In the genomic region with DNA sequence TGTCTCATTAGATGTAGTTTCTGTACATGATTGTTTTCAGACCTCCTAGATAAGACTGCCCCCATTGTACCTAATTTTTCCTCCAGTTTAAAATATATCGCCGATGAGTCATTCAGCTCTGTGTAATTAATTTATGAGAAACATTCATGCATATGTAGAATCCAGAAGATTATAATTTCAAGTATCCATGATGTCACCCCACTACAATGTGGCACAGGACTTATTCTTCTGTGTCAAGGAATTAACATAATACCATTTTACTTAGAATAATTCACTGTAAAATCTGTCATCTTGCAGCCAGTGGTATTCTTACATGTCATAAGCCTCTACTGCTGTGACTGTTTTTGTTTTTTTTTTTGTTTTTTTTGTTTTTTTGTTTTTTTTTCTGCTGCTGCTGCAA, we compare ENCODE assay signal across 31 mouse cellular contexts.
DNase-seq lines count a peak whose midpoint lies in the region; ATAC-seq and TF ChIP-seq lines count a peak whose summit lies in the region.
"Had no signal": no experiment of that assay in that cellular context is flagged by ENCODE, and none has a peak within 500 bp of the region (broad histone marks: within the 10 kb centered on the region; RNA-seq: fewer than 3 reads in every experiment).

No protein-coding gene starts in this region.

- DNase-seq in forebrain, embryonic 10.5 days (ENCODE audit: extremely low spot score, low spot score) = no peak
- DNase-seq in stomach, postnatal 0 days (ENCODE audit: low spot score) = no peak
- no peak for DNase-seq in intestine, embryonic 14.5 days (ENCODE audit: low spot score)
- no peak for DNase-seq in right cerebral cortex, postnatal 36 days (ENCODE audit: low spot score in 2 of 2)
- DNase-seq: adrenal gland, postnatal 14 days; cerebellum, adult 2 months; cerebellum, postnatal 14 days; gastrocnemius, postnatal 25 days; heart, adult 11 months; kidney, adult 8-10 months; kidney, postnatal 4 days; layer of hippocampus, postnatal 36 days; left cerebral cortex, postnatal 4 days; liver, postnatal 0 days; lung, postnatal 10 days; thymus, adult 18-20 months; thymus, postnatal 25 days had no signal

- no peak overlapping the region for H3K27ac ChIP-seq in forebrain, embryonic 16.5 days (ENCODE audit: low read length)
- H3K27ac ChIP-seq in forebrain, embryonic 10.5 days = no peak overlapping the region
- H3K27ac ChIP-seq in stomach, embryonic 15.5 days = peak overlapping the region; percentile 51; the same call in 1 of the 2 replicates
- no peak overlapping the region for H3K27ac ChIP-seq in stomach, postnatal 0 days (replicated peaks)
- H3K27ac ChIP-seq in intestine, embryonic 14.5 days (ENCODE audit: low read depth) = no peak overlapping the region; the same call in 1 of the 2 replicates
- peak overlapping the region; percentile 89 for H3K27ac ChIP-seq in small intestine, adult 2 months (ENCODE audit: insufficient read depth, low read depth, low read length)
- H3K27ac ChIP-seq: heart, embryonic 10.5 days; heart, embryonic 15.5 days; hindbrain, embryonic 14.5 days; kidney, postnatal 0 days; macrophage; midbrain, embryonic 15.5 days; neural tube, embryonic 12.5 days had no signal

- TF ChIP-seq POLR2A in small intestine, adult 2 months (IDR thresholded peaks at IDR 0.05; ENCODE audit: low read depth, low read length) = no peak

- H3K36me3 ChIP-seq in forebrain, embryonic 16.5 days (ENCODE audit: control insufficient read depth, insufficient read depth) = no peaks in the 10 kb centered on the region
- no peaks in the 10 kb centered on the region for H3K36me3 ChIP-seq in forebrain, embryonic 10.5 days (replicated peaks)
- no peaks in the 10 kb centered on the region for H3K36me3 ChIP-seq in stomach, embryonic 15.5 days
- H3K36me3 ChIP-seq in stomach, postnatal 0 days (ENCODE audit: control insufficient read depth, insufficient read depth, low read length) = no peaks in the 10 kb centered on the region
- no peaks in the 10 kb centered on the region for H3K36me3 ChIP-seq in intestine, embryonic 14.5 days (ENCODE audit: control insufficient read depth, insufficient read depth, low read length)
- H3K36me3 ChIP-seq in small intestine, adult 2 months (ENCODE audit: control insufficient read depth, insufficient read depth, low read length) = peaks cover 2% of the 10 kb centered on the region; the same call in 1 of the 2 replicates
- H3K36me3 ChIP-seq: heart, embryonic 15.5 days; midbrain, embryonic 15.5 days; neural tube, embryonic 12.5 days had no signal

- no peaks in the 10 kb centered on the region for H3K27me3 ChIP-seq in forebrain, embryonic 16.5 days (replicated peaks; ENCODE audit: control insufficient read depth, insufficient read depth, low read length)
- no peaks in the 10 kb centered on the region for H3K27me3 ChIP-seq in forebrain, embryonic 10.5 days (ENCODE audit: poor library complexity, severe bottlenecking)
- no peaks in the 10 kb centered on the region for H3K27me3 ChIP-seq in stomach, embryonic 15.5 days (replicated peaks)
- no peaks in the 10 kb centered on the region for H3K27me3 ChIP-seq in stomach, postnatal 0 days (ENCODE audit: control insufficient read depth, insufficient read depth, low read length)
- H3K27me3 ChIP-seq in intestine, embryonic 14.5 days (replicated peaks; ENCODE audit: control insufficient read depth, insufficient read depth, low read length) = no peaks in the 10 kb centered on the region
- H3K27me3 ChIP-seq in small intestine, adult 2 months (ENCODE audit: control insufficient read depth, insufficient read depth, low read length) = no peaks in the 10 kb centered on the region
- H3K27me3 ChIP-seq: CH12.LX; heart, embryonic 15.5 days; liver, embryonic 12.5 days; midbrain, embryonic 15.5 days; neural tube, embryonic 12.5 days; Patski had no signal

- 54% methylated on average over 2 of the region's 2 CpGs for WGBS in forebrain, embryonic 16.5 days
- WGBS in forebrain, embryonic 10.5 days = 92% methylated on average over 2 of the region's 2 CpGs
- WGBS in stomach, embryonic 15.5 days = 79% methylated on average over 2 of the region's 2 CpGs
- WGBS in stomach, postnatal 0 days = 65% methylated on average over 2 of the region's 2 CpGs
- WGBS in intestine, embryonic 14.5 days = 76% methylated on average over 2 of the region's 2 CpGs
- WGBS in small intestine, adult 2 months = 27% methylated on average over 2 of the region's 2 CpGs

- H3K4me3 ChIP-seq in forebrain, embryonic 16.5 days (replicated peaks; ENCODE audit: low read length) = no peak overlapping the region
- no peak overlapping the region for H3K4me3 ChIP-seq in forebrain, embryonic 10.5 days
- no peak overlapping the region for H3K4me3 ChIP-seq in stomach, embryonic 15.5 days (replicated peaks)
- no peak overlapping the region for H3K4me3 ChIP-seq in stomach, postnatal 0 days (ENCODE audit: low read depth, low read length)
- no peak overlapping the region for H3K4me3 ChIP-seq in intestine, embryonic 14.5 days (ENCODE audit: low read depth, low read length)
- no peak overlapping the region for H3K4me3 ChIP-seq in small intestine, adult 2 months (ENCODE audit: low read depth, low read length)
- H3K4me3 ChIP-seq: heart, embryonic 10.5 days; heart, embryonic 15.5 days; liver, embryonic 12.5 days; midbrain, embryonic 15.5 days; neural tube, embryonic 12.5 days had no signal

- no peaks in the 10 kb centered on the region for H3K4me1 ChIP-seq in forebrain, embryonic 16.5 days (replicated peaks; ENCODE audit: control insufficient read depth, insufficient read depth, low read length)
- no peaks in the 10 kb centered on the region for H3K4me1 ChIP-seq in forebrain, embryonic 10.5 days
- peaks cover 16% of the 10 kb centered on the region for H3K4me1 ChIP-seq in stomach, embryonic 15.5 days
- H3K4me1 ChIP-seq in stomach, postnatal 0 days (replicated peaks; ENCODE audit: control insufficient read depth, insufficient read depth) = no peaks in the 10 kb centered on the region
- peaks cover 18% of the 10 kb centered on the region; the same call in 1 of the 2 replicates for H3K4me1 ChIP-seq in intestine, embryonic 14.5 days (replicated peaks; ENCODE audit: control insufficient read depth, insufficient read depth, low read length)
- H3K4me1 ChIP-seq in small intestine, adult 2 months (ENCODE audit: control insufficient read depth, insufficient read depth, insufficient read length, low read length) = peaks cover 19% of the 10 kb centered on the region; the same call in 1 of the 2 replicates
- H3K4me1 ChIP-seq: neural tube, embryonic 12.5 days had no signal

- no peaks in the 10 kb centered on the region for H3K9me3 ChIP-seq in forebrain, embryonic 16.5 days (ENCODE audit: control insufficient read depth, low read length)
- no peaks in the 10 kb centered on the region for H3K9me3 ChIP-seq in forebrain, embryonic 10.5 days
- H3K9me3 ChIP-seq in stomach, embryonic 15.5 days = no peaks in the 10 kb centered on the region
- H3K9me3 ChIP-seq in stomach, postnatal 0 days (ENCODE audit: control insufficient read depth, low read length) = no peaks in the 10 kb centered on the region
- no peaks in the 10 kb centered on the region for H3K9me3 ChIP-seq in intestine, embryonic 14.5 days (ENCODE audit: control insufficient read depth, low read length)
- H3K9me3 ChIP-seq: heart, embryonic 10.5 days; heart, embryonic 15.5 days; liver, embryonic 12.5 days; midbrain, embryonic 15.5 days; neural tube, embryonic 12.5 days had no signal

- TF ChIP-seq CTCF in stomach, postnatal 0 days (IDR thresholded peaks at IDR 0.05; ENCODE audit: low read depth) = no peak
- no peak for TF ChIP-seq CTCF in small intestine, adult 2 months (IDR thresholded peaks at IDR 0.05; ENCODE audit: extremely low read depth, insufficient read length, insufficient replicate concordance, low read depth, low read length)

- peak; percentile 67; the same call in 1 of the 2 replicates for ATAC-seq in forebrain, embryonic 16.5 days
- ATAC-seq in stomach, embryonic 15.5 days (ENCODE audit: insufficient read depth, low FRiP score, low read depth) = no peak
- no peak for ATAC-seq in stomach, postnatal 0 days (ENCODE audit: low FRiP score, low TSS enrichment)
- ATAC-seq in intestine, embryonic 14.5 days (replicated peaks; ENCODE audit: low FRiP score, low TSS enrichment, low read depth) = peak; percentile 12; the same call in 1 of the 2 replicates
- no peak for ATAC-seq in megakaryocyte, adult 5-6 weeks (ENCODE audit: poor library complexity, severe bottlenecking)
- ATAC-seq: liver, embryonic 12.5 days; liver, postnatal 0 days; midbrain, embryonic 15.5 days; Patski had no signal

- no peak for TF ChIP-seq EP300 in stomach, postnatal 0 days (optimal IDR thresholded peaks at IDR 0.05)

- H3K4me2 ChIP-seq in forebrain, embryonic 16.5 days (ENCODE audit: low read length) = no peak overlapping the region
- no peak overlapping the region for H3K4me2 ChIP-seq in stomach, embryonic 15.5 days
- H3K4me2 ChIP-seq in stomach, postnatal 0 days (replicated peaks; ENCODE audit: low read depth) = no peak overlapping the region
- no peak overlapping the region for H3K4me2 ChIP-seq in intestine, embryonic 14.5 days (ENCODE audit: low read length)
- H3K4me2 ChIP-seq: heart, embryonic 15.5 days; hindbrain, embryonic 14.5 days; liver, embryonic 12.5 days; midbrain, embryonic 15.5 days; neural tube, embryonic 12.5 days had no signal

- no peak overlapping the region for H3K9ac ChIP-seq in forebrain, embryonic 16.5 days (replicated peaks; ENCODE audit: low read depth, low read length)
- no peak overlapping the region for H3K9ac ChIP-seq in stomach, embryonic 15.5 days
- H3K9ac ChIP-seq in stomach, postnatal 0 days (ENCODE audit: low read length) = no peak overlapping the region
- no peak overlapping the region for H3K9ac ChIP-seq in intestine, embryonic 14.5 days (ENCODE audit: low read length)
- H3K9ac ChIP-seq: heart, embryonic 15.5 days; hindbrain, embryonic 14.5 days; liver, embryonic 12.5 days; liver, postnatal 0 days; midbrain, embryonic 15.5 days; neural tube, embryonic 12.5 days had no signal

Comparison
In these comparisons a context has a peak if more than half of its experiments do, and no peak if none do; other contexts are left out.
1. H3K27ac ChIP-seq: peak in stomach, embryonic 15.5 days (single experiment) and small intestine, adult 2 months (single experiment); none in forebrain, embryonic 16.5 days (single experiment), forebrain, embryonic 10.5 days (single experiment), stomach, postnatal 0 days (single experiment) and intestine, embryonic 14.5 days (single experiment).
2. ATAC-seq: peak in forebrain, embryonic 16.5 days (single experiment) and intestine, embryonic 14.5 days (single experiment); none in stomach, embryonic 15.5 days (single experiment), stomach, postnatal 0 days (single experiment) and megakaryocyte, adult 5-6 weeks (single experiment).